Mouse (Mus musculus): ENCODE measurements around the gene Cdc42bpg. TPM values are rescaled to one million over a fixed set of nuclear protein-coding genes. Genes with fewer than 3 reads are reported as not detected.
A peak's percentile ranks its signal among the peaks of the same experiment; 100 is the strongest.

Cdc42bpg gene
- polyA plus RNA-seq, 1 experiment = not detected

GRCm38 (mm10) chr19:6364317-6364725 lies 58.1 kb downstream of the Cdc42bpg start:
- TF ChIP-seq CTCF (IDR thresholded peaks at IDR 0.05; ENCODE audit: insufficient read depth, low read depth, low read length) (no peak), POLR2A (IDR thresholded peaks at IDR 0.05; ENCODE audit: insufficient read depth, low read depth, low read length) (no peak; the same call in 1 of the 2 replicates)
- H3K4me1 ChIP-seq (ENCODE audit: control insufficient read depth, insufficient read depth, low read length) = no peaks in the 10 kb centered on the region
- H3K4me3 ChIP-seq (ENCODE audit: insufficient read depth, low read depth, low read length) = peak overlapping the region; percentile 96
- WGBS = under 1% methylated on average over 55 of the region's 55 CpGs
- peak overlapping the region; percentile 96 for H3K27ac ChIP-seq (ENCODE audit: insufficient read depth, low read depth, low read length)

- H3K27ac ChIP-seq (ENCODE audit: insufficient read depth, low read depth, low read length) = no peak overlapping the region
- H3K4me3 ChIP-seq (ENCODE audit: insufficient read depth, low read depth, low read length) = peak overlapping the region; percentile 96
- 2% methylated on average over 2 of the region's 2 CpGs for WGBS
- no peak for TF ChIP-seq POLR2A (IDR thresholded peaks at IDR 0.05; ENCODE audit: insufficient read depth, low read depth, low read length)
- TF ChIP-seq CTCF (IDR thresholded peaks at IDR 0.05; ENCODE audit: insufficient read depth, low read depth, low read length) = no peak
- no peaks in the 10 kb centered on the region for H3K4me1 ChIP-seq (ENCODE audit: control insufficient read depth, insufficient read depth, low read length)
Measured at GRCm38 (mm10) chr19:6364842-6365241, 58.6 kb downstream of the Cdc42bpg start.

GRCm38 (mm10) chr19:6370175-6370574 lies 63.9 kb downstream of the Cdc42bpg start:
- Histone ChIP-seq H3K27ac (ENCODE audit: insufficient read depth, low read depth, low read length) (no peak overlapping the region), H3K4me3 (ENCODE audit: insufficient read depth, low read depth, low read length) (no peak overlapping the region), H3K4me1 (ENCODE audit: control insufficient read depth, insufficient read depth, low read length) (peaks cover 13% of the 10 kb centered on the region)
- no peak for TF ChIP-seq POLR2A (IDR thresholded peaks at IDR 0.05; ENCODE audit: insufficient read depth, low read depth, low read length)
- TF ChIP-seq CTCF (IDR thresholded peaks at IDR 0.05; ENCODE audit: insufficient read depth, low read depth, low read length) = no peak
- WGBS = 63% methylated on average over 2 of the region's 2 CpGs

- Histone ChIP-seq H3K27ac (ENCODE audit: insufficient read depth, low read depth, low read length) (no peak overlapping the region), H3K4me1 (ENCODE audit: control insufficient read depth, insufficient read depth, low read length) (peaks cover 25% of the 10 kb centered on the region), H3K4me3 (ENCODE audit: insufficient read depth, low read depth, low read length) (no peak overlapping the region)
- TF ChIP-seq POLR2A (IDR thresholded peaks at IDR 0.05; ENCODE audit: insufficient read depth, low read depth, low read length) = no peak
- TF ChIP-seq CTCF (IDR thresholded peaks at IDR 0.05; ENCODE audit: insufficient read depth, low read depth, low read length) = no peak
- 80% methylated on average over 3 of the region's 3 CpGs for WGBS
Measured at GRCm38 (mm10) chr19:6372433-6372832, 66.2 kb downstream of the Cdc42bpg start.

GRCm38 (mm10) chr19:6373539-6374400 lies 67.5 kb downstream of the Cdc42bpg start:
- no peak overlapping the region for H3K4me3 ChIP-seq (ENCODE audit: insufficient read depth, low read depth, low read length)
- WGBS = 43% methylated on average over 12 of the region's 12 CpGs
- TF ChIP-seq POLR2A (IDR thresholded peaks at IDR 0.05; ENCODE audit: insufficient read depth, low read depth, low read length) (no peak), CTCF (IDR thresholded peaks at IDR 0.05; ENCODE audit: insufficient read depth, low read depth, low read length) (no peak; the same call in 1 of the 2 replicates)
- no peak overlapping the region for H3K27ac ChIP-seq (ENCODE audit: insufficient read depth, low read depth, low read length)
- peaks cover 28% of the 10 kb centered on the region for H3K4me1 ChIP-seq (ENCODE audit: control insufficient read depth, insufficient read depth, low read length)

GRCm38 (mm10) chr19:6374571-6374970 lies 68.3 kb downstream of the Cdc42bpg start:
- TF ChIP-seq CTCF (IDR thresholded peaks at IDR 0.05; ENCODE audit: insufficient read depth, low read depth, low read length) (no peak), POLR2A (IDR thresholded peaks at IDR 0.05; ENCODE audit: insufficient read depth, low read depth, low read length) (no peak)
- no peak overlapping the region for H3K27ac ChIP-seq (ENCODE audit: insufficient read depth, low read depth, low read length)
- no peak overlapping the region for H3K4me3 ChIP-seq (ENCODE audit: insufficient read depth, low read depth, low read length)
- WGBS = 81% methylated on average over 10 of the region's 10 CpGs
- peaks cover 28% of the 10 kb centered on the region for H3K4me1 ChIP-seq (ENCODE audit: control insufficient read depth, insufficient read depth, low read length)

Other genes starting within 250 kb of the Cdc42bpg start
- not detected in 2 replicates for gene Mrpl49, start 248.7 kb upstream of the Cdc42bpg start, polyA plus RNA-seq (2012; ENCODE audit: insufficient read depth, insufficient read length, low replicate concordance, missing spikeins)
- 1,126 and 1,387 TPM in 2 replicates for gene Fau, start 248.6 kb upstream of the Cdc42bpg start, polyA plus RNA-seq (2012; ENCODE audit: insufficient read depth, insufficient read length, low replicate concordance, missing spikeins)
- gene Znhit2, start 245.3 kb upstream of the Cdc42bpg start, polyA plus RNA-seq (2012; ENCODE audit: insufficient read depth, insufficient read length, low replicate concordance, missing spikeins) = not detected in 2 replicates
- not detected in 2 replicates for gene Tm7sf2, start 238.1 kb upstream of the Cdc42bpg start, polyA plus RNA-seq (2012; ENCODE audit: insufficient read depth, insufficient read length, low replicate concordance, missing spikeins)
- not detected in 2 replicates for gene Vps51, start 229.2 kb upstream of the Cdc42bpg start, polyA plus RNA-seq (2012; ENCODE audit: insufficient read depth, insufficient read length, low replicate concordance, missing spikeins)
- not detected in 2 replicates for gene Tmem262, start 226.4 kb upstream of the Cdc42bpg start, polyA plus RNA-seq (2012; ENCODE audit: insufficient read depth, insufficient read length, low replicate concordance, missing spikeins)
- gene Gm28374, start 224.2 kb upstream of the Cdc42bpg start, polyA plus RNA-seq (2012; ENCODE audit: insufficient read depth, insufficient read length, low replicate concordance, missing spikeins) = not detected in 2 replicates
- gene Zfpl1, start 221.5 kb upstream of the Cdc42bpg start, polyA plus RNA-seq (2012; ENCODE audit: insufficient read depth, insufficient read length, low replicate concordance, missing spikeins) = not detected in 2 replicates
- not detected in 2 replicates for gene Cdca5, start 221.5 kb upstream of the Cdc42bpg start, polyA plus RNA-seq (2012; ENCODE audit: insufficient read depth, insufficient read length, low replicate concordance, missing spikeins)
- not detected in 2 replicates for gene AC131692.1, start 212.0 kb upstream of the Cdc42bpg start, polyA plus RNA-seq (2012; ENCODE audit: insufficient read depth, insufficient read length, low replicate concordance, missing spikeins)
- not detected in 2 replicates for gene Naaladl1, start 200.7 kb upstream of the Cdc42bpg start, polyA plus RNA-seq (2012; ENCODE audit: insufficient read depth, insufficient read length, low replicate concordance, missing spikeins)
- gene Sac3d1, start 187.8 kb upstream of the Cdc42bpg start, polyA plus RNA-seq (2012; ENCODE audit: insufficient read depth, insufficient read length, low replicate concordance, missing spikeins) = not detected in 2 replicates
- not detected in 2 replicates for gene Snx15, start 178.2 kb upstream of the Cdc42bpg start, polyA plus RNA-seq (2012; ENCODE audit: insufficient read depth, insufficient read length, low replicate concordance, missing spikeins)
- gene Batf2, start 165.5 kb upstream of the Cdc42bpg start, polyA plus RNA-seq (2012; ENCODE audit: insufficient read depth, insufficient read length, low replicate concordance, missing spikeins) = not detected in 2 replicates
- gene Arl2, start 164.9 kb upstream of the Cdc42bpg start, polyA plus RNA-seq (2012; ENCODE audit: insufficient read depth, insufficient read length, low replicate concordance, missing spikeins) = not detected in 2 replicates
- gene Majin, start 122.1 kb upstream of the Cdc42bpg start, polyA plus RNA-seq (2012; ENCODE audit: insufficient read depth, insufficient read length, low replicate concordance, missing spikeins) = not detected in 2 replicates
- not detected in 2 replicates for gene Gpha2, start 80.1 kb upstream of the Cdc42bpg start, polyA plus RNA-seq (2012; ENCODE audit: insufficient read depth, insufficient read length, low replicate concordance, missing spikeins)
- gene Ppp2r5b, start 70.6 kb upstream of the Cdc42bpg start, polyA plus RNA-seq (2012; ENCODE audit: insufficient read depth, insufficient read length, low replicate concordance, missing spikeins) = not detected in 2 replicates
- not detected in 2 replicates for gene Atg2a, start 64.8 kb upstream of the Cdc42bpg start, polyA plus RNA-seq (2012; ENCODE audit: insufficient read depth, insufficient read length, low replicate concordance, missing spikeins)
- gene Ehd1, start 29.7 kb upstream of the Cdc42bpg start, polyA plus RNA-seq (2012; ENCODE audit: insufficient read depth, insufficient read length, low replicate concordance, missing spikeins) = not detected in 2 replicates
- gene Men1, start 28.5 kb downstream of the Cdc42bpg start, polyA plus RNA-seq (2012; ENCODE audit: insufficient read depth, insufficient read length, low replicate concordance, missing spikeins) = not detected in 2 replicates
- gene Map4k2, start 34.7 kb downstream of the Cdc42bpg start, polyA plus RNA-seq (2012; ENCODE audit: insufficient read depth, insufficient read length, low replicate concordance, missing spikeins) = 158 TPM in 1 of 2 replicates, not detected in the other
- 340 TPM in 1 of 2 replicates, not detected in the other for gene Sf1, start 57.2 kb downstream of the Cdc42bpg start, polyA plus RNA-seq (2012; ENCODE audit: insufficient read depth, insufficient read length, low replicate concordance, missing spikeins)
- not detected in 2 replicates for gene Pygm, start 77.9 kb downstream of the Cdc42bpg start, polyA plus RNA-seq (2012; ENCODE audit: insufficient read depth, insufficient read length, low replicate concordance, missing spikeins)
- gene Rasgrp2, start 92.9 kb downstream of the Cdc42bpg start, polyA plus RNA-seq (2012; ENCODE audit: insufficient read depth, insufficient read length, low replicate concordance, missing spikeins) = 282 TPM in 1 of 2 replicates, not detected in the other
- gene Nrxn2, start 112.3 kb downstream of the Cdc42bpg start, polyA plus RNA-seq (2012; ENCODE audit: insufficient read depth, insufficient read length, low replicate concordance, missing spikeins) = 202 and 263 TPM in 2 replicates
- not detected in 2 replicates for gene Slc22a12, start 236.6 kb downstream of the Cdc42bpg start, polyA plus RNA-seq (2012; ENCODE audit: insufficient read depth, insufficient read length, low replicate concordance, missing spikeins)